Mouse (Mus musculus): ENCODE results near the gene Ubap1l. TPM values are rescaled to one million over a fixed set of nuclear protein-coding genes. Genes with fewer than 3 reads are reported as not detected.

The Ubap1l gene
- polyA plus RNA-seq, 1 experiment = 0.16 TPM

DNA sequence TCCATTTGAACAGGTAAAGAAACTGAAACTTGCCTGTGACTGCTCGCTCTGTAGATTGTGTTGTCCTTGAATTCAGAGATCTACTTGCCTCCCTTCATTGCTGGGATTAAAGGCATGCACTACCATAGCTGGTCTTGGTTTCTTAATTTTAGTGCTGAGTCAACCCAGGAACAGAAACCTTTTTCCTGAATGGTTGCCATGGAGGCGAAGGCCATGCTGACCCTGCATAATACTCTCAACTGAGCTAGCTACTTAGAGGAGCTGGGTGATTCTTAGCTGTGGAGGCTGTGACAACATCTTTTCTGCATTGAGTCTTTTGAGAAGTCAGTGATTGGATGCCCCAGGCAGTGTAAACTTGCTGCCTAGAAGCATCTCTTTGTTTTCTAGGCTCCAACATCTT, 3.9 kb upstream of the Ubap1l start:
- H3K27me3 ChIP-seq (ENCODE audit: control insufficient read depth, insufficient read depth, insufficient read length) = no peaks in the 10 kb centered on the region
- no peak overlapping the region for H3K4me3 ChIP-seq
- peaks cover 40% of the 10 kb centered on the region for H3K36me3 ChIP-seq (ENCODE audit: control insufficient read depth, insufficient read depth)
- peaks cover 20% of the 10 kb centered on the region for H3K79me2 ChIP-seq (ENCODE audit: control insufficient read depth, insufficient read depth)
- H3K4me2 ChIP-seq (ENCODE audit: low read depth) = no peak overlapping the region
- TF ChIP-seq MYOD1 (IDR thresholded peaks at IDR 0.05; ENCODE audit: control insufficient read depth in 1 of 3, insufficient read length in 2 of 3, low read depth in 2 of 3) (no peak), E2F4 (IDR thresholded peaks at IDR 0.05; ENCODE audit: insufficient read depth) (no peak), CEBPB (IDR thresholded peaks at IDR 0.05; ENCODE audit: insufficient read depth, poor library complexity, severe bottlenecking) (no peak), TCF12 (IDR thresholded peaks at IDR 0.05; ENCODE audit: insufficient read depth, poor library complexity, severe bottlenecking) (no peak), MYOG (IDR thresholded peaks at IDR 0.05; ENCODE audit: control insufficient read depth in 1 of 3, insufficient read depth in 1 of 3, insufficient read length in 2 of 3, low read depth in 2 of 3) (no peak), POLR2A (IDR thresholded peaks at IDR 0.05; ENCODE audit: insufficient read length, low read depth) (no peak), REST (IDR thresholded peaks at IDR 0.05; ENCODE audit: insufficient read depth, insufficient read length) (no peak), POLR2AphosphoS2 (IDR thresholded peaks at IDR 0.05; ENCODE audit: insufficient read length, low read depth) (no peak), SRF (IDR thresholded peaks at IDR 0.05; ENCODE audit: control insufficient read depth, insufficient read length, low read depth) (no peak), USF1 (IDR thresholded peaks at IDR 0.05; ENCODE audit: low read depth) (no peak), MAX (IDR thresholded peaks at IDR 0.05; ENCODE audit: low read depth) (no peak), TCF3 (IDR thresholded peaks at IDR 0.05; ENCODE audit: insufficient read length, low read depth) (no peak)
- no peak overlapping the region for H3ac ChIP-seq (ENCODE audit: control insufficient read depth, insufficient read length)

DNA sequence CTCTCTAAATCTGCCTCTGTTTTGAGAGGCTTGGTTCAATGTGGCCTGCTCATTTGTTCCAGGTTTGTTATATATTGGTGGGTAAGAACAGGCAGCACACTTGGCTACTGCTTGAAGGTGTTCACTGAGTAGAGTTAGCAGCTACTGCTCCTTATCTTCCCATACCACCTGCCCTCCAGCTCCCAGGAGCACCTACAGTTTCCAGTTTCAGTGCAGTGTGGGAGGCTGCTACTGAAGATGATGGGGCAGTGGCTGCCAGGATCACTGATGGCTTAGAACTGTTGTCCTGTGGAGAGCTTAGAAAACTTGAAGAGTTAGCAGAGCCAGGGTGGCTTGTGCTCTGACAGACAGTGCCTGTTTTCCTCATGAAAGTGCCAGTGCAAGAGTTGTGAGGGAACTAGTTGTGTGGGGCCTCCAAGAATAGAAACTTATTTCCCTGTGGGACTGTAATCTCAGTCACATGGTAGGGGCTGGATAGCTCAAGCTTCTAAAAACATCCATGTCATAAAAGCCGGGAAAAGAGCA, 1.8 kb upstream of the Ubap1l start:
- Histone ChIP-seq H3K27me3 (ENCODE audit: control insufficient read depth, insufficient read depth, insufficient read length) (no peaks in the 10 kb centered on the region), H3ac (ENCODE audit: control insufficient read depth, insufficient read length) (no peak overlapping the region), H3K36me3 (ENCODE audit: control insufficient read depth, insufficient read depth) (peaks cover 40% of the 10 kb centered on the region), H3K4me3 (no peak overlapping the region), H3K4me2 (ENCODE audit: low read depth) (no peak overlapping the region), H3K79me2 (ENCODE audit: control insufficient read depth, insufficient read depth) (peaks cover 10% of the 10 kb centered on the region)
- TF ChIP-seq POLR2AphosphoS2 (IDR thresholded peaks at IDR 0.05; ENCODE audit: insufficient read length, low read depth) (no peak), SRF (IDR thresholded peaks at IDR 0.05; ENCODE audit: control insufficient read depth, insufficient read length, low read depth) (no peak), MAX (IDR thresholded peaks at IDR 0.05; ENCODE audit: low read depth) (no peak), USF1 (IDR thresholded peaks at IDR 0.05; ENCODE audit: low read depth) (no peak), REST (IDR thresholded peaks at IDR 0.05; ENCODE audit: insufficient read depth, insufficient read length) (no peak), MYOD1 (IDR thresholded peaks at IDR 0.05; ENCODE audit: control insufficient read depth in 1 of 3, insufficient read length in 2 of 3, low read depth in 2 of 3) (no peak), MYOG (IDR thresholded peaks at IDR 0.05; ENCODE audit: control insufficient read depth in 1 of 3, insufficient read depth in 1 of 3, insufficient read length in 2 of 3, low read depth in 2 of 3) (no peak), TCF3 (IDR thresholded peaks at IDR 0.05; ENCODE audit: insufficient read length, low read depth) (no peak), CEBPB (IDR thresholded peaks at IDR 0.05; ENCODE audit: insufficient read depth, poor library complexity, severe bottlenecking) (no peak), TCF12 (IDR thresholded peaks at IDR 0.05; ENCODE audit: insufficient read depth, poor library complexity, severe bottlenecking) (no peak), E2F4 (IDR thresholded peaks at IDR 0.05; ENCODE audit: insufficient read depth) (no peak), POLR2A (IDR thresholded peaks at IDR 0.05; ENCODE audit: insufficient read length, low read depth) (no peak)

DNA sequence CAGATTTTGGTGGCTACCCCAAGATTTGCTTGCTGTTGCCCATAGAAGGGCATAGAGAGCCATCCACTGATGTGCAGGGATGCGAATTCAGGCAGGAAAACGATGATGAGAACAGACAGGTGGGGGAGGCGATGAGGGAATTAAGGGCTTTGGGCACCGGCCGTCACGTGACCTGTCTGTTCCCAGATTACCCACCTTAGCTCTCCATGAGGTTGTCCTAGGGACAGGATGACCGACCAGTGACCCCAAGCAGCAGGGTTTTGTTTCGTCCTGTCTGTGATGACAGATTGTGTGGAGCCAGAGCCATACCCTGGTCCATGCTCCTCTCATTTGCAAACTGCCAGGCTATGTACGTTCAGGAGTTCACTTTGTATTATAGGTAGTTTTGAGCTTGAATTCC, 2.8 kb downstream of the Ubap1l start:
- no peak overlapping the region for H3K4me3 ChIP-seq
- H3K4me2 ChIP-seq (ENCODE audit: low read depth) = no peak overlapping the region
- TF ChIP-seq MYOG (IDR thresholded peaks at IDR 0.05; ENCODE audit: control insufficient read depth in 1 of 3, insufficient read depth in 1 of 3, insufficient read length in 2 of 3, low read depth in 2 of 3) (no peak), E2F4 (IDR thresholded peaks at IDR 0.05; ENCODE audit: insufficient read depth) (no peak), CEBPB (IDR thresholded peaks at IDR 0.05; ENCODE audit: insufficient read depth, poor library complexity, severe bottlenecking) (no peak), POLR2AphosphoS2 (IDR thresholded peaks at IDR 0.05; ENCODE audit: insufficient read length, low read depth) (no peak), TCF12 (IDR thresholded peaks at IDR 0.05; ENCODE audit: insufficient read depth, poor library complexity, severe bottlenecking) (no peak), TCF3 (IDR thresholded peaks at IDR 0.05; ENCODE audit: insufficient read length, low read depth) (no peak), MAX (IDR thresholded peaks at IDR 0.05; ENCODE audit: low read depth) (no peak), REST (IDR thresholded peaks at IDR 0.05; ENCODE audit: insufficient read depth, insufficient read length) (no peak), USF1 (IDR thresholded peaks at IDR 0.05; ENCODE audit: low read depth) (no peak), SRF (IDR thresholded peaks at IDR 0.05; ENCODE audit: control insufficient read depth, insufficient read length, low read depth) (no peak), MYOD1 (IDR thresholded peaks at IDR 0.05; ENCODE audit: control insufficient read depth in 1 of 3, insufficient read length in 2 of 3, low read depth in 2 of 3) (no peak), POLR2A (IDR thresholded peaks at IDR 0.05; ENCODE audit: insufficient read length, low read depth) (no peak)
- H3ac ChIP-seq (ENCODE audit: control insufficient read depth, insufficient read length) = no peak overlapping the region
- peaks cover 15% of the 10 kb centered on the region for H3K36me3 ChIP-seq (ENCODE audit: control insufficient read depth, insufficient read depth)
- no peaks in the 10 kb centered on the region for H3K27me3 ChIP-seq (ENCODE audit: control insufficient read depth, insufficient read depth, insufficient read length)
- H3K79me2 ChIP-seq (ENCODE audit: control insufficient read depth, insufficient read depth) = no peaks in the 10 kb centered on the region

DNA sequence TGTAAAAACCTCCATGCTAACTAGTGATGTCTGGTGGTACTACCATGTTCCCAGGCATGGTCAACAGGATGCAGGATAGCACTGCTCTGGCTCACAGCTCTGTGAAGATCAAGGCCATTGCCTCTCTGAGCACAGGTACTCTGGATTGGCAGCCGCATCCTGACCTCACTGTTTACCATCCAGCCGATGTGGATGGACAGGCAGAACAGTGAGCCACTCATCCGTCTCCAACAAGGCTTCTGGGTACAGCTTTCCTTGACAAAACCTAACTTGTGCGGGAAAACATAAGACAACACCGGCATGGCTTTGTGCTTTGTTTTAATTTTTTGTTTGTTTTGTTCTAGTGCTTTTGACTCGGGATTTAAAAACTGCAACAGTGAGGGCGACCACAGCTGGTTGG, 4.9 kb downstream of the Ubap1l start:
- Histone ChIP-seq H3K79me2 (ENCODE audit: control insufficient read depth, insufficient read depth) (no peaks in the 10 kb centered on the region), H3ac (ENCODE audit: control insufficient read depth, insufficient read length) (no peak overlapping the region), H3K4me2 (ENCODE audit: low read depth) (no peak overlapping the region), H3K36me3 (ENCODE audit: control insufficient read depth, insufficient read depth) (peaks cover 9% of the 10 kb centered on the region), H3K27me3 (ENCODE audit: control insufficient read depth, insufficient read depth, insufficient read length) (no peaks in the 10 kb centered on the region), H3K4me3 (no peak overlapping the region)
- TF ChIP-seq SRF (IDR thresholded peaks at IDR 0.05; ENCODE audit: control insufficient read depth, insufficient read length, low read depth) (no peak), POLR2A (IDR thresholded peaks at IDR 0.05; ENCODE audit: insufficient read length, low read depth) (no peak), MYOG (IDR thresholded peaks at IDR 0.05; ENCODE audit: control insufficient read depth in 1 of 3, insufficient read depth in 1 of 3, insufficient read length in 2 of 3, low read depth in 2 of 3) (no peak), POLR2AphosphoS2 (IDR thresholded peaks at IDR 0.05; ENCODE audit: insufficient read length, low read depth) (no peak), USF1 (IDR thresholded peaks at IDR 0.05; ENCODE audit: low read depth) (no peak), TCF3 (IDR thresholded peaks at IDR 0.05; ENCODE audit: insufficient read length, low read depth) (no peak), E2F4 (IDR thresholded peaks at IDR 0.05; ENCODE audit: insufficient read depth) (no peak), TCF12 (IDR thresholded peaks at IDR 0.05; ENCODE audit: insufficient read depth, poor library complexity, severe bottlenecking) (no peak), CEBPB (IDR thresholded peaks at IDR 0.05; ENCODE audit: insufficient read depth, poor library complexity, severe bottlenecking) (no peak), REST (IDR thresholded peaks at IDR 0.05; ENCODE audit: insufficient read depth, insufficient read length) (no peak), MAX (IDR thresholded peaks at IDR 0.05; ENCODE audit: low read depth) (no peak), MYOD1 (IDR thresholded peaks at IDR 0.05; ENCODE audit: control insufficient read depth in 1 of 3, insufficient read length in 2 of 3, low read depth in 2 of 3) (no peak)
